Mouse (Mus musculus): Measurements from ENCODE around the gene Trio.

DNA sequence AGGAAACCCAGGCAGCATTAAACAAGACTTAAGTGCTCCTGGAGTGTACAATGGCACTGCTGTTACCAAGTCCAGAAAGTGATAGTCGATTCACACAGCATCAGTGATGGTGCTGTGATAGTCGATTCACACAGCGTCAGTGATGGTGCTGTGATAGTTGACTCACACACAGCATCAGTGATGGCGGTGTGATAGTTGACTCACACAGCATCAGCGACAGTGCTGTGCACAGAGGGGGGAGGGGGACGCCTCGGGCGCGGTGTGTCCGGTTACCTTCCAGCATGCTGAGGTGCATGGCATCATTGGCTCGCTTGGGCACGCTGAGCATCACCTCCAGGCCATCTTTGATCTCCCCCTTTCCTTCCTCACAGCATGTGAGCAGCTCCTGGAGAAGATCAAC, 200.3 kb downstream of the Trio start:
- no peak for TF ChIP-seq CTCF (IDR thresholded peaks at IDR 0.05; ENCODE audit: extremely low read depth, insufficient read depth, insufficient read length, insufficient replicate concordance)
- no peak for TF ChIP-seq POLR2A (IDR thresholded peaks at IDR 0.05; ENCODE audit: low read depth, low read length)
